Mouse (Mus musculus): ENCODE results near the gene Uggt1. TPM values are rescaled to one million over a fixed set of nuclear protein-coding genes. Genes with fewer than 3 reads are reported as not detected.

Uggt1 gene
- polyA plus RNA-seq, 1 experiment: 11.7 TPM

- Histone ChIP-seq H3K36me3 (ENCODE audit: control insufficient read depth, insufficient read depth, low read length) (peaks cover 5% of the 10 kb centered on the region), H3K4me3 (ENCODE audit: low read depth, low read length) (no peak overlapping the region), H3K27me3 (ENCODE audit: control insufficient read depth, insufficient read depth, low read length) (no peaks in the 10 kb centered on the region), H3K4me1 (ENCODE audit: control insufficient read depth, insufficient read depth, insufficient read length, low read length) (peaks cover 23% of the 10 kb centered on the region; the same call in 1 of the 2 replicates), H3K27ac (ENCODE audit: insufficient read depth, low read depth, low read length) (peak overlapping the region; percentile 100)
- 29% methylated on average over 13 of the region's 13 CpGs for WGBS
- TF ChIP-seq CTCF (IDR thresholded peaks at IDR 0.05; ENCODE audit: extremely low read depth, insufficient read length, insufficient replicate concordance, low read depth, low read length) (no peak), POLR2A (IDR thresholded peaks at IDR 0.05; ENCODE audit: low read depth, low read length) (no peak)
Observed at GRCm38 (mm10) chr1:36275635-36276389, 31.3 kb upstream of the Uggt1 start.

- Histone ChIP-seq H3K4me1 (ENCODE audit: control insufficient read depth, insufficient read depth, insufficient read length, low read length) (peaks cover 33% of the 10 kb centered on the region), H3K4me3 (ENCODE audit: low read depth, low read length) (peak within 1 kb of the TSS; percentile 77), H3K36me3 (ENCODE audit: control insufficient read depth, insufficient read depth, low read length) (peaks cover 19% of the 10 kb centered on the region), H3K27me3 (ENCODE audit: control insufficient read depth, insufficient read depth, low read length) (no peaks in the 10 kb centered on the region), H3K27ac (ENCODE audit: insufficient read depth, low read depth, low read length) (peak within 1 kb of the TSS; percentile 100)
- TF ChIP-seq CTCF (IDR thresholded peaks at IDR 0.05; ENCODE audit: extremely low read depth, insufficient read length, insufficient replicate concordance, low read depth, low read length): no peak
- TF ChIP-seq POLR2A (IDR thresholded peaks at IDR 0.05; ENCODE audit: low read depth, low read length): peak; percentile 86
- 24% methylated on average over 5 of the region's 5 CpGs for WGBS
Observed at GRCm38 (mm10) chr1:36274455-36274854, 29.9 kb upstream of the Uggt1 start, which contains the start of gene Neurl3. Gene Neurl3 (minus strand): TSS chr1:36274679.

GRCm38 (mm10) chr1:36273288-36273687 is 28.8 kb upstream of the Uggt1 start:
- H3K4me3 ChIP-seq (ENCODE audit: low read depth, low read length): peak overlapping the region; percentile 77
- WGBS: 1% methylated on average over 9 of the region's 9 CpGs
- H3K36me3 ChIP-seq (ENCODE audit: control insufficient read depth, insufficient read depth, low read length): peaks cover 31% of the 10 kb centered on the region
- TF ChIP-seq POLR2A (IDR thresholded peaks at IDR 0.05; ENCODE audit: low read depth, low read length) (peak; percentile 84), CTCF (IDR thresholded peaks at IDR 0.05; ENCODE audit: extremely low read depth, insufficient read length, insufficient replicate concordance, low read depth, low read length) (no peak)
- no peaks in the 10 kb centered on the region for H3K27me3 ChIP-seq (ENCODE audit: control insufficient read depth, insufficient read depth, low read length)
- peak overlapping the region; percentile 100 for H3K27ac ChIP-seq (ENCODE audit: insufficient read depth, low read depth, low read length)
- peaks cover 40% of the 10 kb centered on the region for H3K4me1 ChIP-seq (ENCODE audit: control insufficient read depth, insufficient read depth, insufficient read length, low read length)

GRCm38 (mm10) chr1:36272546-36272945 is 28.0 kb upstream of the Uggt1 start:
- Histone ChIP-seq H3K4me1 (ENCODE audit: control insufficient read depth, insufficient read depth, insufficient read length, low read length) (peaks cover 42% of the 10 kb centered on the region), H3K4me3 (ENCODE audit: low read depth, low read length) (peak overlapping the region; percentile 77), H3K27me3 (ENCODE audit: control insufficient read depth, insufficient read depth, low read length) (no peaks in the 10 kb centered on the region), H3K27ac (ENCODE audit: insufficient read depth, low read depth, low read length) (peak overlapping the region; percentile 100), H3K36me3 (ENCODE audit: control insufficient read depth, insufficient read depth, low read length) (peaks cover 37% of the 10 kb centered on the region)
- 12% methylated on average over 5 of the region's 5 CpGs for WGBS
- TF ChIP-seq POLR2A (IDR thresholded peaks at IDR 0.05; ENCODE audit: low read depth, low read length): no peak
- no peak for TF ChIP-seq CTCF (IDR thresholded peaks at IDR 0.05; ENCODE audit: extremely low read depth, insufficient read length, insufficient replicate concordance, low read depth, low read length)

GRCm38 (mm10) chr1:36271516-36272230 is 27.2 kb upstream of the Uggt1 start:
- H3K27ac ChIP-seq (ENCODE audit: insufficient read depth, low read depth, low read length): peak overlapping the region; percentile 100
- 19% methylated on average over 8 of the region's 8 CpGs for WGBS
- H3K27me3 ChIP-seq (ENCODE audit: control insufficient read depth, insufficient read depth, low read length): no peaks in the 10 kb centered on the region
- peaks cover 44% of the 10 kb centered on the region for H3K36me3 ChIP-seq (ENCODE audit: control insufficient read depth, insufficient read depth, low read length)
- H3K4me1 ChIP-seq (ENCODE audit: control insufficient read depth, insufficient read depth, insufficient read length, low read length): peaks cover 42% of the 10 kb centered on the region
- no peak; the same call in 1 of the 2 replicates for TF ChIP-seq POLR2A (IDR thresholded peaks at IDR 0.05; ENCODE audit: low read depth, low read length)
- no peak for TF ChIP-seq CTCF (IDR thresholded peaks at IDR 0.05; ENCODE audit: extremely low read depth, insufficient read length, insufficient replicate concordance, low read depth, low read length)
- peak overlapping the region; percentile 77 for H3K4me3 ChIP-seq (ENCODE audit: low read depth, low read length)

- peak overlapping the region; percentile 77 for H3K4me3 ChIP-seq (ENCODE audit: low read depth, low read length)
- peaks cover 43% of the 10 kb centered on the region for H3K4me1 ChIP-seq (ENCODE audit: control insufficient read depth, insufficient read depth, insufficient read length, low read length)
Observed at GRCm38 (mm10) chr1:36270666-36271065, 26.1 kb upstream of the Uggt1 start.

More at GRCm38 (mm10) chr1:36270666-36271065, 26.1 kb upstream of the Uggt1 start:
- peaks cover 54% of the 10 kb centered on the region for H3K36me3 ChIP-seq (ENCODE audit: control insufficient read depth, insufficient read depth, low read length)
- no peaks in the 10 kb centered on the region for H3K27me3 ChIP-seq (ENCODE audit: control insufficient read depth, insufficient read depth, low read length)
- peak overlapping the region; percentile 100 for H3K27ac ChIP-seq (ENCODE audit: insufficient read depth, low read depth, low read length)
- WGBS: 31% methylated on average over 3 of the region's 3 CpGs
- no peak for TF ChIP-seq CTCF (IDR thresholded peaks at IDR 0.05; ENCODE audit: extremely low read depth, insufficient read length, insufficient replicate concordance, low read depth, low read length)
- TF ChIP-seq POLR2A (IDR thresholded peaks at IDR 0.05; ENCODE audit: low read depth, low read length): peak; percentile 41; the same call in 1 of the 2 replicates

Measured in small intestine, adult 2 months (tissue).